Mouse (Mus musculus) bone marrow macrophage, adult 2 months (primary cell): ENCODE results near the gene Plac8.

Experiments used
- CTCF ChIP-seq: IDR thresholded peaks from 2 replicates; pipeline ENCODE4 v1.5.1; 2012; ENCODE audit warnings: low read depth, mild to moderate bottlenecking, low read length, moderate library complexity
- POLR2A ChIP-seq: IDR thresholded peaks from 2 replicates; pipeline ENCODE4 v1.6.1; 2012; ENCODE audit warnings: mild to moderate bottlenecking, low read depth, low read length, borderline replicate concordance

DNA sequence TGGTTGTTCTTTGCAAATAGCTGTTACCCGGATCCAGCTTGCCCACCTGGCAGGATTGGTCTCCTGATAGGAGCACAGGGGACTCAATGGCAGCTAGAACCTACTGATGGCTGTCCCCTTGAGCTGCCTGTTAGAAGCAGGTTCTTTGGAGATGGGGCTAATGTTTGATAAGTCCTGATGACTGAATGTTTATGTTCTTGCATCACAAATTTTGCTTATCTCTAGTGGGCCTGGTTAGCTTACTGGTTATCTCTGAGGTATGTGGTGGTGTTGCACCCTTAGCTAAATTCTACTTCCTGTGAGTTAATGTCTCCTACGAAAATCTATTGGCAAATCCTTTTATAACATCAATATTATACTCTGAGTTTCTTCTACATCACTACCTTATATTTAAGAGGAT, 20.1 kb downstream of the Plac8 start:
- TF ChIP-seq POLR2A (no peak), CTCF (no peak)
